Mouse (Mus musculus) retina, embryonic 14.5 days (tissue): ENCODE measurements around the gene Nudt1.
"Not testable (repeated sequence)": the region's sequence is repeated elsewhere in the genome, so short reads cannot be mapped to it uniquely, and the experiment has no call there.

ENCODE experiments used
- DNase-seq: peaks from one replicate; pipeline ENCODE4 v3.0.0-alpha.2; 2015; ENCODE audit warnings: low spot score

Nudt1 gene

GRCm38 (mm10) chr5:140342880-140343279 is 21.4 kb downstream of the Nudt1 start:
- no peak for DNase-seq

- DNase-seq = no peak
These were observed 23.8 kb downstream of the Nudt1 start for GRCm38 (mm10) chr5:140345244-140345643.

- DNase-seq = no peak
These were observed 24.6 kb downstream of the Nudt1 start for GRCm38 (mm10) chr5:140346050-140346449.

GRCm38 (mm10) chr5:140349882-140350281 is 28.4 kb downstream of the Nudt1 start:
- DNase-seq = no peak

- DNase-seq = no peak
These were observed 29.5 kb downstream of the Nudt1 start for GRCm38 (mm10) chr5:140350731-140351497.

- no peak for DNase-seq
These were observed 30.9 kb downstream of the Nudt1 start for GRCm38 (mm10) chr5:140352352-140352751.

GRCm38 (mm10) chr5:140355934-140356333 is 34.5 kb downstream of the Nudt1 start:
- DNase-seq = no peak

GRCm38 (mm10) chr5:140357466-140357865 is 36.0 kb downstream of the Nudt1 start:
- DNase-seq = no peak

- DNase-seq = no peak
These were observed 38.6 kb downstream of the Nudt1 start for GRCm38 (mm10) chr5:140359930-140360674.

GRCm38 (mm10) chr5:140364415-140364814 is 43.0 kb downstream of the Nudt1 start:
- DNase-seq = no peak

- DNase-seq = not testable (repeated sequence)
These were observed 46.7 kb downstream of the Nudt1 start for GRCm38 (mm10) chr5:140368126-140368525.

- no peak for DNase-seq
These were observed 47.5 kb downstream of the Nudt1 start for GRCm38 (mm10) chr5:140368926-140369325.

GRCm38 (mm10) chr5:140369466-140369865 is 48.0 kb downstream of the Nudt1 start:
- no peak for DNase-seq

GRCm38 (mm10) chr5:140370446-140371254 is 49.2 kb downstream of the Nudt1 start:
- DNase-seq = no peak

- DNase-seq = no peak
These were observed 50.2 kb downstream of the Nudt1 start for GRCm38 (mm10) chr5:140371671-140372070.

GRCm38 (mm10) chr5:140373711-140374110 is 52.3 kb downstream of the Nudt1 start:
- DNase-seq = no peak

- DNase-seq = no peak
These were observed 52.8 kb downstream of the Nudt1 start for GRCm38 (mm10) chr5:140374226-140374625.

- no peak for DNase-seq
These were observed 53.9 kb downstream of the Nudt1 start for GRCm38 (mm10) chr5:140375249-140375829.

- no peak for DNase-seq
These were observed 56.8 kb downstream of the Nudt1 start for GRCm38 (mm10) chr5:140378121-140378853.

GRCm38 (mm10) chr5:140379299-140379698 is 57.8 kb downstream of the Nudt1 start:
- DNase-seq = no peak

- DNase-seq = no peak
These were observed 59.7 kb downstream of the Nudt1 start for GRCm38 (mm10) chr5:140381156-140381555.
